Mouse (Mus musculus): ENCODE measurements around the gene Znrf2. TPM values are rescaled to one million over a fixed set of nuclear protein-coding genes. Genes with fewer than 3 reads are reported as not detected.
A peak's percentile ranks its signal among the peaks of the same experiment; 100 is the strongest.
"Not testable (repeated sequence)": the region's sequence is repeated elsewhere in the genome, so short reads cannot be mapped to it uniquely, and the experiment has no call there.

The Znrf2 gene
- polyA plus RNA-seq, 1 experiment from 2014 or later = 16.5 TPM

GRCm38 (mm10) chr6:54851778-54852177 lies 35.1 kb downstream of the Znrf2 start:
- DNase-seq (ENCODE audit: low spot score) (no peak), ATAC-seq (no peak)
- no peaks in the 10 kb centered on the region for H3K27me3 ChIP-seq (replicated peaks; ENCODE audit: control insufficient read depth, insufficient read depth, low read length)
- H3K4me1 ChIP-seq (ENCODE audit: control insufficient read depth, insufficient read depth, low read length) = peaks cover 14% of the 10 kb centered on the region
- no peaks in the 10 kb centered on the region for H3K9me3 ChIP-seq (replicated peaks; ENCODE audit: control insufficient read depth, low read length)
- no peak overlapping the region for H3K9ac ChIP-seq (ENCODE audit: low read length)
- WGBS = 59% methylated on average over 4 of the region's 4 CpGs
- no peak overlapping the region for H3K4me2 ChIP-seq (ENCODE audit: low read length)
- H3K36me3 ChIP-seq (ENCODE audit: control insufficient read depth, insufficient read depth, low read length) = no peaks in the 10 kb centered on the region
- H3K27ac ChIP-seq (ENCODE audit: low read depth, low read length) = no peak overlapping the region
- no peak overlapping the region for H3K4me3 ChIP-seq (ENCODE audit: low read depth, low read length)

- H3K9ac ChIP-seq (ENCODE audit: low read length) = no peak overlapping the region
- WGBS = 6% methylated on average over 3 of the region's 3 CpGs
- no peak overlapping the region for H3K27ac ChIP-seq (ENCODE audit: low read depth, low read length)
- no peak overlapping the region for H3K4me2 ChIP-seq (ENCODE audit: low read length)
- ATAC-seq (no peak; the same call in 1 of the 2 replicates), DNase-seq (ENCODE audit: low spot score) (peak; percentile 33)
- H3K4me3 ChIP-seq (ENCODE audit: low read depth, low read length) = no peak overlapping the region
- no peaks in the 10 kb centered on the region for H3K27me3 ChIP-seq (replicated peaks; ENCODE audit: control insufficient read depth, insufficient read depth, low read length)
- no peaks in the 10 kb centered on the region for H3K36me3 ChIP-seq (ENCODE audit: control insufficient read depth, insufficient read depth, low read length)
- peaks cover 14% of the 10 kb centered on the region for H3K4me1 ChIP-seq (ENCODE audit: control insufficient read depth, insufficient read depth, low read length)
- no peaks in the 10 kb centered on the region for H3K9me3 ChIP-seq (replicated peaks; ENCODE audit: control insufficient read depth, low read length)
These were observed 36.0 kb downstream of the Znrf2 start for GRCm38 (mm10) chr6:54852669-54853068.

- Histone ChIP-seq H3K4me2 (ENCODE audit: low read length) (no peak overlapping the region), H3K27me3 (replicated peaks; ENCODE audit: control insufficient read depth, insufficient read depth, low read length) (no peaks in the 10 kb centered on the region), H3K36me3 (ENCODE audit: control insufficient read depth, insufficient read depth, low read length) (no peaks in the 10 kb centered on the region), H3K9me3 (replicated peaks; ENCODE audit: control insufficient read depth, low read length) (no peaks in the 10 kb centered on the region), H3K4me1 (ENCODE audit: control insufficient read depth, insufficient read depth, low read length) (peaks cover 14% of the 10 kb centered on the region), H3K9ac (ENCODE audit: low read length) (no peak overlapping the region), H3K27ac (ENCODE audit: low read depth, low read length) (no peak overlapping the region), H3K4me3 (ENCODE audit: low read depth, low read length) (no peak overlapping the region)
- no peak for DNase-seq (ENCODE audit: low spot score)
- ATAC-seq = no peak
- 40% methylated on average over 4 of the region's 4 CpGs for WGBS
These were observed 38.1 kb downstream of the Znrf2 start for GRCm38 (mm10) chr6:54854859-54855258.

- Histone ChIP-seq H3K36me3 (ENCODE audit: control insufficient read depth, insufficient read depth, low read length) (no peaks in the 10 kb centered on the region), H3K9me3 (replicated peaks; ENCODE audit: control insufficient read depth, low read length) (no peaks in the 10 kb centered on the region), H3K9ac (ENCODE audit: low read length) (no peak overlapping the region), H3K4me3 (ENCODE audit: low read depth, low read length) (no peak overlapping the region), H3K27me3 (replicated peaks; ENCODE audit: control insufficient read depth, insufficient read depth, low read length) (no peaks in the 10 kb centered on the region), H3K27ac (ENCODE audit: low read depth, low read length) (no peak overlapping the region), H3K4me1 (ENCODE audit: control insufficient read depth, insufficient read depth, low read length) (peaks cover 14% of the 10 kb centered on the region), H3K4me2 (ENCODE audit: low read length) (no peak overlapping the region)
- ATAC-seq (no peak), DNase-seq (ENCODE audit: low spot score) (peak; percentile 8)
- WGBS = 81% methylated on average over 4 of the region's 4 CpGs
These were observed 39.3 kb downstream of the Znrf2 start for GRCm38 (mm10) chr6:54855801-54856583.

GRCm38 (mm10) chr6:54859159-54859558 lies 42.4 kb downstream of the Znrf2 start:
- not testable (repeated sequence) for H3K9me3 ChIP-seq (replicated peaks; ENCODE audit: control insufficient read depth, low read length); ATAC-seq; H3K27me3 ChIP-seq (replicated peaks; ENCODE audit: control insufficient read depth, insufficient read depth, low read length); H3K9ac ChIP-seq (ENCODE audit: low read length); H3K4me3 ChIP-seq (ENCODE audit: low read depth, low read length); H3K4me2 ChIP-seq (ENCODE audit: low read length); H3K36me3 ChIP-seq (ENCODE audit: control insufficient read depth, insufficient read depth, low read length); H3K27ac ChIP-seq (ENCODE audit: low read depth, low read length); DNase-seq (ENCODE audit: low spot score); H3K4me1 ChIP-seq (ENCODE audit: control insufficient read depth, insufficient read depth, low read length)
- WGBS = 95% methylated on average over 5 of the region's 5 CpGs

- Histone ChIP-seq H3K9me3 (replicated peaks; ENCODE audit: control insufficient read depth, low read length) (no peaks in the 10 kb centered on the region), H3K4me1 (ENCODE audit: control insufficient read depth, insufficient read depth, low read length) (no peaks in the 10 kb centered on the region), H3K4me2 (ENCODE audit: low read length) (no peak overlapping the region), H3K36me3 (ENCODE audit: control insufficient read depth, insufficient read depth, low read length) (0 out of 2 replicates have a peak, but pooled peaks cover 3% of the 10 kb centered on the region), H3K4me3 (ENCODE audit: low read depth, low read length) (no peak overlapping the region), H3K27me3 (replicated peaks; ENCODE audit: control insufficient read depth, insufficient read depth, low read length) (no peaks in the 10 kb centered on the region), H3K27ac (ENCODE audit: low read depth, low read length) (no peak overlapping the region), H3K9ac (ENCODE audit: low read length) (no peak overlapping the region)
- ATAC-seq (no peak), DNase-seq (ENCODE audit: low spot score) (no peak)
These were observed 43.5 kb downstream of the Znrf2 start for GRCm38 (mm10) chr6:54860180-54860579.

- 0 out of 2 replicates have a peak, but pooled peaks cover 3% of the 10 kb centered on the region for H3K36me3 ChIP-seq (ENCODE audit: control insufficient read depth, insufficient read depth, low read length)
- H3K4me1 ChIP-seq (ENCODE audit: control insufficient read depth, insufficient read depth, low read length) = no peaks in the 10 kb centered on the region
- no peak for DNase-seq (ENCODE audit: low spot score)
- WGBS = 91% methylated on average over 5 of the region's 5 CpGs
- no peaks in the 10 kb centered on the region for H3K27me3 ChIP-seq (replicated peaks; ENCODE audit: control insufficient read depth, insufficient read depth, low read length)
- no peaks in the 10 kb centered on the region for H3K9me3 ChIP-seq (replicated peaks; ENCODE audit: control insufficient read depth, low read length)
- ATAC-seq = no peak
- no peak overlapping the region for H3K4me2 ChIP-seq (ENCODE audit: low read length)
- H3K9ac ChIP-seq (ENCODE audit: low read length) = no peak overlapping the region
- H3K27ac ChIP-seq (ENCODE audit: low read depth, low read length) = no peak overlapping the region
- no peak overlapping the region for H3K4me3 ChIP-seq (ENCODE audit: low read depth, low read length)
These were observed 50.2 kb downstream of the Znrf2 start for GRCm38 (mm10) chr6:54866731-54867410.

GRCm38 (mm10) chr6:54867411-54867745 lies 50.7 kb downstream of the Znrf2 start:
- Histone ChIP-seq H3K4me1 (ENCODE audit: control insufficient read depth, insufficient read depth, low read length) (no peaks in the 10 kb centered on the region), H3K27me3 (replicated peaks; ENCODE audit: control insufficient read depth, insufficient read depth, low read length) (no peaks in the 10 kb centered on the region), H3K36me3 (ENCODE audit: control insufficient read depth, insufficient read depth, low read length) (0 out of 2 replicates have a peak, but pooled peaks cover 3% of the 10 kb centered on the region), H3K27ac (ENCODE audit: low read depth, low read length) (no peak overlapping the region), H3K4me2 (ENCODE audit: low read length) (no peak overlapping the region), H3K4me3 (ENCODE audit: low read depth, low read length) (no peak overlapping the region), H3K9ac (ENCODE audit: low read length) (no peak overlapping the region), H3K9me3 (replicated peaks; ENCODE audit: control insufficient read depth, low read length) (no peaks in the 10 kb centered on the region)
- no peak for ATAC-seq
- DNase-seq (ENCODE audit: low spot score) = no peak
- WGBS = 65% methylated on average over 4 of the region's 4 CpGs

- H3K4me2 ChIP-seq (ENCODE audit: low read length) = no peak overlapping the region
- no peak overlapping the region for H3K9ac ChIP-seq (ENCODE audit: low read length)
- H3K27ac ChIP-seq (ENCODE audit: low read depth, low read length) = no peak overlapping the region; the same call in 1 of the 2 replicates
- DNase-seq (ENCODE audit: low spot score) (no peak), ATAC-seq (no peak)
- no peaks in the 10 kb centered on the region for H3K36me3 ChIP-seq (ENCODE audit: control insufficient read depth, insufficient read depth, low read length)
- H3K27me3 ChIP-seq (replicated peaks; ENCODE audit: control insufficient read depth, insufficient read depth, low read length) = no peaks in the 10 kb centered on the region
- H3K4me3 ChIP-seq (ENCODE audit: low read depth, low read length) = no peak overlapping the region
- no peaks in the 10 kb centered on the region for H3K4me1 ChIP-seq (ENCODE audit: control insufficient read depth, insufficient read depth, low read length)
- no peaks in the 10 kb centered on the region for H3K9me3 ChIP-seq (replicated peaks; ENCODE audit: control insufficient read depth, low read length)
- WGBS = 86% methylated on average over 5 of the region's 5 CpGs
These were observed 56.3 kb downstream of the Znrf2 start for GRCm38 (mm10) chr6:54873029-54873428.
